Mouse (Mus musculus) lung, embryonic 16.5 days (tissue): Measurements from ENCODE around the gene Kcnip3. TPM values are rescaled to one million over a fixed set of nuclear protein-coding genes. Genes with fewer than 3 reads are reported as not detected.

Experiments
- ATAC-seq: fragments of 200-750 bp; cut with Nextera tagmentation; 2 replicates; pipeline ENCODE4 v1.8.0; 2017; ENCODE audit warnings: low read depth, mild to moderate bottlenecking, moderate library complexity
- H3K27ac ChIP-seq: fragments of 300-500 bp; sonication (generic); 2 replicates; pipeline ENCODE4 v1.5.1; 2014; ENCODE audit warnings: mild to moderate bottlenecking, control low read depth, low read length
- H3K27me3 ChIP-seq: fragments of 300-500 bp; sonication (generic); 2 replicates; pipeline ENCODE4 v1.6.1; 2014; ENCODE audit warnings: low read depth, low read length, mixed read lengths; ENCODE audit not compliant: control insufficient read depth, insufficient read depth
- H3K36me3 ChIP-seq: fragments of 300-500 bp; sonication (generic); 2 replicates; pipeline ENCODE4 v1.6.1; 2014; ENCODE audit warnings: low read length; ENCODE audit not compliant: control insufficient read depth, insufficient read depth
- H3K4me1 ChIP-seq: fragments of 300-500 bp; sonication (generic); replicated peaks from 2 replicates; pipeline ENCODE4 v1.6.1; 2014; ENCODE audit warnings: low read length, mixed read lengths; ENCODE audit not compliant: control insufficient read depth, insufficient read depth
- H3K4me2 ChIP-seq: fragments of 300-500 bp; sonication (generic); 2 replicates; pipeline ENCODE4 v1.6.1; 2014; ENCODE audit warnings: low read depth, low read length, control low read depth
- H3K4me3 ChIP-seq: fragments of 300-500 bp; sonication (generic); 2 replicates; pipeline ENCODE4 v1.5.1; 2014; ENCODE audit warnings: mild to moderate bottlenecking, low read length, control low read depth
- H3K9ac ChIP-seq: fragments of 300-500 bp; sonication (generic); 2 replicates; pipeline ENCODE4 v1.6.1; 2014; ENCODE audit warnings: low read length, control low read depth
- H3K9me3 ChIP-seq: fragments of 300-500 bp; sonication (generic); 2 replicates; pipeline ENCODE4 v1.6.1; 2016; ENCODE audit warnings: low read length; ENCODE audit not compliant: control insufficient read depth
- WGBS: fragments of 180-500 bp; shearing (Covaris S2); extraction: QIAGEN DNeasy Blood & Tissue Kit; methylation state at CpG from one replicate; pipeline ENCODE4 v1.1.7; 2014; 5-methylcytosine and 5-hydroxymethylcytosine counted together
- polyA plus RNA-seq: library from polyadenylated mRNA; unstranded; fragments of >200 nt; fragmentation: Nextera tagmentation; extraction: Ambion mirVana; gene quantifications from 2 replicates; pipeline ENCODE4 v1.2.1, GENCODE M21; 2015

Kcnip3 gene
- polyA plus RNA-seq, 1 experiment from 2014 or later: 3.4 TPM

- H3K4me3 ChIP-seq: peak overlapping the region; percentile 33
- 5% methylated on average over 19 of the region's 19 CpGs for WGBS
- H3K9ac ChIP-seq: no peak overlapping the region
- H3K4me2 ChIP-seq: peak overlapping the region; percentile 52
- peaks cover 20% of the 10 kb centered on the region for H3K4me1 ChIP-seq
- H3K27me3 ChIP-seq: peaks cover 42% of the 10 kb centered on the region
- no peaks in the 10 kb centered on the region for H3K9me3 ChIP-seq
- no peak overlapping the region for H3K27ac ChIP-seq
- no peaks in the 10 kb centered on the region for H3K36me3 ChIP-seq
- peak; percentile 56 for ATAC-seq
Measured at GRCm38 (mm10) chr2:127484476-127485170, 37.3 kb downstream of the Kcnip3 start.

GRCm38 (mm10) chr2:127483001-127483400 lies 38.9 kb downstream of the Kcnip3 start:
- Histone ChIP-seq H3K4me1 (peaks cover 20% of the 10 kb centered on the region), H3K27ac (peak overlapping the region; percentile 67), H3K9ac (peak overlapping the region; percentile 47; the same call in 1 of the 2 replicates), H3K9me3 (no peaks in the 10 kb centered on the region), H3K4me2 (peak overlapping the region; percentile 92), H3K36me3 (no peaks in the 10 kb centered on the region), H3K4me3 (peak overlapping the region; percentile 65), H3K27me3 (peaks cover 45% of the 10 kb centered on the region)
- ATAC-seq: peak; percentile 63
- 1% methylated on average over 18 of the region's 21 CpGs for WGBS

- Histone ChIP-seq H3K27me3 (peaks cover 45% of the 10 kb centered on the region), H3K4me2 (peak overlapping the region; percentile 92), H3K27ac (peak overlapping the region; percentile 67), H3K4me1 (peaks cover 20% of the 10 kb centered on the region), H3K9me3 (no peaks in the 10 kb centered on the region), H3K36me3 (no peaks in the 10 kb centered on the region), H3K4me3 (peak overlapping the region; percentile 65), H3K9ac (peak overlapping the region; percentile 57)
- WGBS: under 1% methylated on average over 21 of the region's 21 CpGs
- ATAC-seq: peak; percentile 91
Measured at GRCm38 (mm10) chr2:127482533-127482911, 39.4 kb downstream of the Kcnip3 start.

GRCm38 (mm10) chr2:127481841-127482532 lies 39.9 kb downstream of the Kcnip3 start:
- H3K27ac ChIP-seq: peak overlapping the region; percentile 1; the same call in 1 of the 2 replicates
- no peaks in the 10 kb centered on the region for H3K36me3 ChIP-seq
- peaks cover 20% of the 10 kb centered on the region for H3K4me1 ChIP-seq
- WGBS: under 1% methylated on average over 58 of the region's 59 CpGs
- no peaks in the 10 kb centered on the region for H3K9me3 ChIP-seq
- peak overlapping the region; percentile 92 for H3K4me2 ChIP-seq
- ATAC-seq: peak; percentile 51
- peak overlapping the region; percentile 57 for H3K9ac ChIP-seq
- peaks cover 45% of the 10 kb centered on the region for H3K27me3 ChIP-seq
- peak overlapping the region; percentile 65 for H3K4me3 ChIP-seq

GRCm38 (mm10) chr2:127479763-127480162 lies 42.1 kb downstream of the Kcnip3 start:
- peaks cover 45% of the 10 kb centered on the region for H3K27me3 ChIP-seq
- H3K9ac ChIP-seq: no peak overlapping the region
- H3K4me3 ChIP-seq: no peak overlapping the region
- no peak overlapping the region for H3K4me2 ChIP-seq
- no peaks in the 10 kb centered on the region for H3K9me3 ChIP-seq
- H3K4me1 ChIP-seq: peaks cover 16% of the 10 kb centered on the region
- H3K36me3 ChIP-seq: no peaks in the 10 kb centered on the region
- 60% methylated on average over 10 of the region's 10 CpGs for WGBS
- no peak overlapping the region for H3K27ac ChIP-seq
- no peak for ATAC-seq

GRCm38 (mm10) chr2:127479210-127479609 lies 42.7 kb downstream of the Kcnip3 start:
- H3K27me3 ChIP-seq: peaks cover 45% of the 10 kb centered on the region
- ATAC-seq: no peak

GRCm38 (mm10) chr2:127472279-127472678 lies 49.6 kb downstream of the Kcnip3 start:
- Histone ChIP-seq H3K4me1 (no peaks in the 10 kb centered on the region), H3K4me2 (no peak overlapping the region), H3K9ac (no peak overlapping the region), H3K4me3 (no peak overlapping the region), H3K36me3 (no peaks in the 10 kb centered on the region), H3K9me3 (no peaks in the 10 kb centered on the region), H3K27ac (no peak overlapping the region), H3K27me3 (no peaks in the 10 kb centered on the region)
- WGBS: 51% methylated on average over 3 of the region's 3 CpGs
- no peak for ATAC-seq

More at GRCm38 (mm10) chr2:127479210-127479609, 42.7 kb downstream of the Kcnip3 start:
- H3K4me1 ChIP-seq: peaks cover 11% of the 10 kb centered on the region
- H3K9ac ChIP-seq: no peak overlapping the region
- 55% methylated on average over 4 of the region's 4 CpGs for WGBS
- no peak overlapping the region for H3K27ac ChIP-seq
- no peaks in the 10 kb centered on the region for H3K9me3 ChIP-seq
- no peaks in the 10 kb centered on the region for H3K36me3 ChIP-seq
- no peak overlapping the region for H3K4me2 ChIP-seq
- no peak overlapping the region for H3K4me3 ChIP-seq

- Histone ChIP-seq H3K27me3 (no peaks in the 10 kb centered on the region), H3K4me2 (no peak overlapping the region), H3K27ac (no peak overlapping the region), H3K9me3 (no peaks in the 10 kb centered on the region), H3K4me3 (no peak overlapping the region), H3K4me1 (no peaks in the 10 kb centered on the region), H3K36me3 (no peaks in the 10 kb centered on the region), H3K9ac (no peak overlapping the region)
- no peak for ATAC-seq
- 81% methylated on average over 8 of the region's 8 CpGs for WGBS
Measured at GRCm38 (mm10) chr2:127471281-127471680, 50.6 kb downstream of the Kcnip3 start.

- H3K4me3 ChIP-seq: no peak overlapping the region
- H3K36me3 ChIP-seq: no peaks in the 10 kb centered on the region
- H3K27me3 ChIP-seq: no peaks in the 10 kb centered on the region
- H3K4me2 ChIP-seq: no peak overlapping the region
- H3K9ac ChIP-seq: no peak overlapping the region
- 77% methylated on average over 10 of the region's 10 CpGs for WGBS
- H3K4me1 ChIP-seq: no peaks in the 10 kb centered on the region
- no peaks in the 10 kb centered on the region for H3K9me3 ChIP-seq
- no peak overlapping the region for H3K27ac ChIP-seq
- ATAC-seq: no peak
Measured at GRCm38 (mm10) chr2:127470661-127471060, 51.2 kb downstream of the Kcnip3 start.
